Mouse (Mus musculus): ENCODE results near the gene Xkrx. TPM values are rescaled to one million over a fixed set of nuclear protein-coding genes. Genes with fewer than 3 reads are reported as not detected.

The Xkrx gene
- total and polyA plus RNA-seq, 3 experiments: 0.04 to 0.24 TPM; not detected in 1

- DNase-seq (ENCODE audit: extremely low read depth): no peak
- Histone ChIP-seq H3K36me3 (replicated peaks in 1 of 2; ENCODE audit: control insufficient read depth in 1 of 2, insufficient read depth in 1 of 2, low read length in 1 of 2) (no peaks in the 10 kb centered on the region), H3K4me3 (replicated peaks in 1 of 3; ENCODE audit: low read depth in 2 of 3, low read length in 2 of 3, poor library complexity in 1 of 3) (no peak overlapping the region), H3K4me2 (ENCODE audit: insufficient read depth, low read depth, poor library complexity, severe bottlenecking) (no peak overlapping the region), H3K9ac (ENCODE audit: insufficient read depth, low read depth) (no peak overlapping the region), H3K4me1 (ENCODE audit: control insufficient read depth in 1 of 2, insufficient read depth in 2 of 2) (peaks cover 9 to 12% of the 10 kb centered on the region in 2 experiments; a peak in 3 of 4 replicates), H3K9me3 (replicated peaks; ENCODE audit: low read length) (no peaks in the 10 kb centered on the region), H3K27ac (ENCODE audit: insufficient read depth, low read depth) (no peak overlapping the region), H3K27me3 (replicated peaks) (no peaks in the 10 kb centered on the region), H3K79me2 (replicated peaks; ENCODE audit: control insufficient read depth, extremely low read depth, insufficient read depth, poor library complexity, severe bottlenecking) (no peaks in the 10 kb centered on the region)
- TF ChIP-seq NRF1 (IDR thresholded peaks at IDR 0.05; ENCODE audit: low read depth, low read length): no peak
- peak; percentile 17; the same call in 1 of the 2 replicates for TF ChIP-seq SMC3 (IDR thresholded peaks at IDR 0.05; ENCODE audit: low read depth, low read length)
- TF ChIP-seq MEF2A (IDR thresholded peaks at IDR 0.05; ENCODE audit: borderline replicate concordance, low read depth, low read length): no peak
- no peak for TF ChIP-seq MAX (IDR thresholded peaks at IDR 0.05; ENCODE audit: low read length)
- peak in 1 of 2 experiments; percentile 50; a peak in 2 of 4 replicates for TF ChIP-seq CTCF (conservative IDR thresholded peaks at IDR 0.05 in 1 of 2, IDR thresholded peaks at IDR 0.05 in 1 of 2; ENCODE audit: low read depth in 2 of 2, low read length in 2 of 2)
- peak; percentile 39 for TF ChIP-seq RAD21 (IDR thresholded peaks at IDR 0.05; ENCODE audit: low read depth, low read length)
- in situ Hi-C loops (cut with MboI; ENCODE audit: low pct_ligation_motif_present, low pct_unique_long_range_greater_than_20kb, low sequenced_read_pairs): loop anchor here (10.0 kb wide), 1 partner anchor 91 kb away; the partner anchor contains the start of gene Nox1
- dilution Hi-C loops (cut with MboI; ENCODE audit: extremely low pct_ligation_motif_present, extremely low pct_unique_long_range_greater_than_20kb, low sequenced_read_pairs): no loop called here
Measured at GRCm38 (mm10) chrX:134133821-134134220, 28.1 kb downstream of the Xkrx start.

GRCm38 (mm10) chrX:134132295-134132694 is 29.6 kb downstream of the Xkrx start:
- TF ChIP-seq SMC3 (IDR thresholded peaks at IDR 0.05; ENCODE audit: low read depth, low read length): peak; percentile 33
- TF ChIP-seq CTCF (conservative IDR thresholded peaks at IDR 0.05 in 1 of 2, IDR thresholded peaks at IDR 0.05 in 1 of 2; ENCODE audit: low read depth in 2 of 2, low read length in 2 of 2): peak in 1 of 2 experiments; percentile 52; a peak in 2 of 4 replicates
- no peak for TF ChIP-seq POLR2AphosphoS2 (IDR thresholded peaks at IDR 0.05; ENCODE audit: low read depth, low read length)
- no peak for TF ChIP-seq MAFK (IDR thresholded peaks at IDR 0.05; ENCODE audit: insufficient replicate concordance, low read length)
- no peak for TF ChIP-seq HCFC1 (IDR thresholded peaks at IDR 0.05; ENCODE audit: low read depth, low read length)
- no peak for TF ChIP-seq ZC3H11A (IDR thresholded peaks at IDR 0.05; ENCODE audit: low read depth, low read length)
- no peak for TF ChIP-seq MAX (IDR thresholded peaks at IDR 0.05; ENCODE audit: low read length)
- TF ChIP-seq CHD1 (IDR thresholded peaks at IDR 0.05; ENCODE audit: low read depth, low read length): no peak
- peak; percentile 57 for TF ChIP-seq RAD21 (IDR thresholded peaks at IDR 0.05; ENCODE audit: low read depth, low read length)
- dilution Hi-C loops (cut with MboI; ENCODE audit: extremely low pct_ligation_motif_present, extremely low pct_unique_long_range_greater_than_20kb, low sequenced_read_pairs): no loop called here
- Histone ChIP-seq H3K4me1 (ENCODE audit: control insufficient read depth in 1 of 2, insufficient read depth in 2 of 2) (peaks cover 9 to 25% of the 10 kb centered on the region in 2 experiments; a peak in 3 of 4 replicates), H3K9ac (ENCODE audit: insufficient read depth, low read depth) (no peak overlapping the region), H3K4me3 (replicated peaks in 1 of 3; ENCODE audit: low read depth in 2 of 3, low read length in 2 of 3, poor library complexity in 1 of 3) (no peak overlapping the region), H3K36me3 (replicated peaks in 1 of 2; ENCODE audit: control insufficient read depth in 1 of 2, insufficient read depth in 1 of 2, low read length in 1 of 2) (no peaks in the 10 kb centered on the region), H3K27me3 (replicated peaks) (no peaks in the 10 kb centered on the region), H3K79me2 (replicated peaks; ENCODE audit: control insufficient read depth, extremely low read depth, insufficient read depth, poor library complexity, severe bottlenecking) (no peaks in the 10 kb centered on the region), H3K27ac (ENCODE audit: insufficient read depth, low read depth) (no peak overlapping the region), H3K9me3 (replicated peaks; ENCODE audit: low read length) (no peaks in the 10 kb centered on the region), H3K4me2 (ENCODE audit: insufficient read depth, low read depth, poor library complexity, severe bottlenecking) (no peak overlapping the region)
- in situ Hi-C loops (cut with MboI; ENCODE audit: low pct_ligation_motif_present, low pct_unique_long_range_greater_than_20kb, low sequenced_read_pairs): loop anchor here (10.0 kb wide), 1 partner anchor 93 kb away; the partner anchor contains the start of gene Nox1
- no peak for DNase-seq (ENCODE audit: extremely low read depth)

GRCm38 (mm10) chrX:134128549-134128948 is 33.3 kb downstream of the Xkrx start:
- Histone ChIP-seq H3K36me3 (replicated peaks in 1 of 2; ENCODE audit: control insufficient read depth in 1 of 2, insufficient read depth in 1 of 2, low read length in 1 of 2) (no peaks in the 10 kb centered on the region), H3K4me3 (replicated peaks in 1 of 3; ENCODE audit: low read depth in 2 of 3, low read length in 2 of 3, poor library complexity in 1 of 3) (no peak overlapping the region), H3K79me2 (replicated peaks; ENCODE audit: control insufficient read depth, extremely low read depth, insufficient read depth, poor library complexity, severe bottlenecking) (no peaks in the 10 kb centered on the region), H3K27me3 (replicated peaks) (no peaks in the 10 kb centered on the region), H3K27ac (ENCODE audit: insufficient read depth, low read depth) (no peak overlapping the region), H3K9ac (ENCODE audit: insufficient read depth, low read depth) (no peak overlapping the region), H3K4me2 (ENCODE audit: insufficient read depth, low read depth, poor library complexity, severe bottlenecking) (no peak overlapping the region), H3K9me3 (replicated peaks; ENCODE audit: low read length) (no peaks in the 10 kb centered on the region), H3K4me1 (ENCODE audit: control insufficient read depth in 1 of 2, insufficient read depth in 2 of 2) (peaks cover 9 to 31% of the 10 kb centered on the region in 2 experiments; a peak in 3 of 4 replicates)
- dilution Hi-C loops (cut with MboI; ENCODE audit: extremely low pct_ligation_motif_present, extremely low pct_unique_long_range_greater_than_20kb, low sequenced_read_pairs) (no loop called here), in situ Hi-C loops (cut with MboI; ENCODE audit: low pct_ligation_motif_present, low pct_unique_long_range_greater_than_20kb, low sequenced_read_pairs) (no loop called here)
- no peak for DNase-seq (ENCODE audit: extremely low read depth)
- no peak for TF ChIP-seq RAD21 (IDR thresholded peaks at IDR 0.05; ENCODE audit: low read depth, low read length)
- no peak for TF ChIP-seq USF1 (IDR thresholded peaks at IDR 0.05; ENCODE audit: low read depth, low read length)
- no peak for TF ChIP-seq CHD2 (IDR thresholded peaks at IDR 0.05; ENCODE audit: low read length)
- TF ChIP-seq KAT2A (IDR thresholded peaks at IDR 0.05; ENCODE audit: insufficient replicate concordance, low read length): no peak
- TF ChIP-seq SMC3 (IDR thresholded peaks at IDR 0.05; ENCODE audit: low read depth, low read length): no peak
- TF ChIP-seq TCF12 (IDR thresholded peaks at IDR 0.05; ENCODE audit: low read depth, low read length): no peak
- TF ChIP-seq TBP (conservative IDR thresholded peaks at IDR 0.05; ENCODE audit: low read depth, low read length): no peak
- no peak for TF ChIP-seq JUN (IDR thresholded peaks at IDR 0.05; ENCODE audit: insufficient read depth, low read depth, low read length)
- no peak for TF ChIP-seq EP300 (IDR thresholded peaks at IDR 0.05; ENCODE audit: low read length)
- TF ChIP-seq MYC (IDR thresholded peaks at IDR 0.05; ENCODE audit: low read depth, low read length): no peak
- TF ChIP-seq NELFE (IDR thresholded peaks at IDR 0.05; ENCODE audit: low read depth, low read length): no peak
- TF ChIP-seq MAFK (IDR thresholded peaks at IDR 0.05; ENCODE audit: insufficient replicate concordance, low read length): no peak
- no peak for TF ChIP-seq POLR2A (IDR thresholded peaks at IDR 0.05; ENCODE audit: low read depth, low read length)
- no peak for TF ChIP-seq ZMIZ1 (IDR thresholded peaks at IDR 0.05; ENCODE audit: low read depth, low read length)
- no peak for TF ChIP-seq E2F4 (IDR thresholded peaks at IDR 0.05; ENCODE audit: insufficient replicate concordance, low read depth, low read length)
- TF ChIP-seq ZC3H11A (IDR thresholded peaks at IDR 0.05; ENCODE audit: low read depth, low read length): no peak

All from CH12.LX (cell line).